Mouse (Mus musculus) bone marrow, adult 2 months (tissue): ENCODE data around the gene Elmod2. TPM values are rescaled to one million over a fixed set of nuclear protein-coding genes. Genes with fewer than 3 reads are reported as not detected.
A peak's percentile ranks its signal among the peaks of the same experiment; 100 is the strongest.

Source experiments
- H3K27ac ChIP-seq: fragments of 200-500 bp; 2 replicates; pipeline ENCODE4 v1.5.1; 2012; ENCODE audit warnings: low read depth, mild to moderate bottlenecking, control low read depth, inconsistent platforms, low read length; ENCODE audit not compliant: control insufficient read depth, poor library complexity, insufficient read depth
- H3K4me1 ChIP-seq: fragments of 200-500 bp; 2 replicates; pipeline ENCODE4 v1.6.1; 2011; ENCODE audit warnings: low read length; ENCODE audit not compliant: control insufficient read depth, insufficient read depth
- H3K4me3 ChIP-seq: fragments of 200-500 bp; replicated peaks from 2 replicates; pipeline ENCODE3; 2011; ENCODE audit warnings: mild to moderate bottlenecking, low read depth, low read length, control low read depth; ENCODE audit not compliant: control insufficient read depth
- CTCF ChIP-seq: fragments of 200-500 bp; IDR thresholded peaks from 2 replicates; pipeline ENCODE4 v1.5.1; 2011; ENCODE audit warnings: low read length, control low read depth; ENCODE audit not compliant: control insufficient read depth, insufficient read depth
- POLR2A ChIP-seq: fragments of 200-500 bp; IDR thresholded peaks from 2 replicates; pipeline ENCODE4 v1.6.1; 2011; ENCODE audit warnings: low read depth, mild to moderate bottlenecking, control low read depth, low read length, borderline replicate concordance; ENCODE audit not compliant: control insufficient read depth
- WGBS: fragments of 180-500 bp; shearing (Covaris S2); methylation state at CpG from one replicate; pipeline ENCODE4 v1.1.7; 2018; 5-methylcytosine and 5-hydroxymethylcytosine counted together
- polyA plus RNA-seq: library from polyadenylated mRNA; stranded (reverse); fragments of >200 nt; gene quantifications from 2 replicates; pipeline ENCODE4 v1.2.4, GENCODE M21; 2011; ENCODE audit warnings: low replicate concordance; ENCODE audit not compliant: missing spikeins, insufficient read depth, insufficient read length

Gene Elmod2
- polyA plus RNA-seq, 1 experiment: 4.3 TPM

- no peaks in the 10 kb centered on the region for H3K4me1 ChIP-seq
- WGBS: 88% methylated on average over 1 of the region's 1 CpGs
- H3K4me3 ChIP-seq: no peak overlapping the region
- no peak for TF ChIP-seq CTCF
- TF ChIP-seq POLR2A: no peak
- H3K27ac ChIP-seq: no peak overlapping the region
These were observed 27.3 kb downstream of the Elmod2 start for GRCm38 (mm10) chr8:83304946-83305345.

GRCm38 (mm10) chr8:83300135-83300534 is 32.2 kb downstream of the Elmod2 start:
- Histone ChIP-seq H3K4me1 (no peaks in the 10 kb centered on the region), H3K4me3 (no peak overlapping the region), H3K27ac (no peak overlapping the region)
- WGBS: 43% methylated on average over 1 of the region's 1 CpGs
- peak; percentile 55 for TF ChIP-seq CTCF
- TF ChIP-seq POLR2A: no peak

- WGBS: 38% methylated on average over 4 of the region's 4 CpGs
These were observed 34.9 kb downstream of the Elmod2 start for GRCm38 (mm10) chr8:83297375-83297774.

GRCm38 (mm10) chr8:83290176-83290575 is 42.1 kb downstream of the Elmod2 start, which contains the start of gene Ucp1:
Ucp1 (plus strand) TSS chr8:83290352.
- H3K27ac ChIP-seq: no peak within 1 kb of the TSS
- H3K4me3 ChIP-seq: no peak within 1 kb of the TSS
- WGBS: 4% methylated on average over 20 of the region's 20 CpGs
- TF ChIP-seq POLR2A: no peak
- TF ChIP-seq CTCF: no peak
- no peaks in the 10 kb centered on the region for H3K4me1 ChIP-seq

More at GRCm38 (mm10) chr8:83297375-83297774, 34.9 kb downstream of the Elmod2 start:
- no peak for TF ChIP-seq POLR2A
- TF ChIP-seq CTCF: no peak
- H3K4me1 ChIP-seq: no peaks in the 10 kb centered on the region
- H3K4me3 ChIP-seq: no peak overlapping the region
- H3K27ac ChIP-seq: no peak overlapping the region

- no peak overlapping the region for H3K4me3 ChIP-seq
These were observed 46.9 kb downstream of the Elmod2 start for GRCm38 (mm10) chr8:83285391-83285790.

GRCm38 (mm10) chr8:83278431-83278830 is 53.9 kb downstream of the Elmod2 start:
- Histone ChIP-seq H3K4me1 (no peaks in the 10 kb centered on the region), H3K4me3 (no peak overlapping the region), H3K27ac (no peak overlapping the region)
- no peak for TF ChIP-seq CTCF
- no peak for TF ChIP-seq POLR2A
- WGBS: 78% methylated on average over 6 of the region's 6 CpGs

More at GRCm38 (mm10) chr8:83285391-83285790, 46.9 kb downstream of the Elmod2 start:
- TF ChIP-seq POLR2A (no peak), CTCF (no peak)
- Histone ChIP-seq H3K27ac (no peak overlapping the region), H3K4me1 (no peaks in the 10 kb centered on the region)
- 83% methylated on average over 8 of the region's 8 CpGs for WGBS

GRCm38 (mm10) chr8:83274470-83274869 is 57.8 kb downstream of the Elmod2 start:
- TF ChIP-seq CTCF (no peak), POLR2A (no peak)
- Histone ChIP-seq H3K4me3 (no peak overlapping the region), H3K4me1 (no peaks in the 10 kb centered on the region), H3K27ac (no peak overlapping the region)
- 43% methylated on average over 11 of the region's 11 CpGs for WGBS

- H3K4me1 ChIP-seq: no peaks in the 10 kb centered on the region
- H3K27ac ChIP-seq: no peak overlapping the region
- 87% methylated on average over 10 of the region's 10 CpGs for WGBS
- TF ChIP-seq POLR2A: no peak
- no peak for TF ChIP-seq CTCF
- H3K4me3 ChIP-seq: no peak overlapping the region
These were observed 59.8 kb downstream of the Elmod2 start for GRCm38 (mm10) chr8:83272464-83272863.

GRCm38 (mm10) chr8:83271172-83271571 is 61.1 kb downstream of the Elmod2 start:
- Histone ChIP-seq H3K4me1 (no peaks in the 10 kb centered on the region), H3K4me3 (no peak overlapping the region), H3K27ac (no peak overlapping the region)
- 93% methylated on average over 14 of the region's 14 CpGs for WGBS
- no peak for TF ChIP-seq POLR2A
- TF ChIP-seq CTCF: no peak

Other genes with a start within 250 kb of the Elmod2 start
- gene Tbc1d9, start 167.1 kb downstream of the Elmod2 start, polyA plus RNA-seq: 2.2 and 3.6 TPM in 2 replicates
- gene Gm10645, start 166.3 kb downstream of the Elmod2 start, polyA plus RNA-seq: not detected in 2 replicates
- not detected in 2 replicates for gene Ucp1, start 42.1 kb downstream of the Elmod2 start, polyA plus RNA-seq
- gene Mgat4d, start 16.0 kb upstream of the Elmod2 start, polyA plus RNA-seq: not detected in 2 replicates
- gene Clgn, start 57.4 kb upstream of the Elmod2 start, polyA plus RNA-seq: 1.1 and 2.6 TPM in 2 replicates
- gene Scoc, start 125.9 kb upstream of the Elmod2 start, polyA plus RNA-seq: 34.0 and 51.9 TPM in 2 replicates
- not detected in 2 replicates for gene Olfr370, start 203.3 kb upstream of the Elmod2 start, polyA plus RNA-seq
- gene Ndufb7, start 234.2 kb upstream of the Elmod2 start, polyA plus RNA-seq: 240 and 480 TPM in 2 replicates